Mouse (Mus musculus): ENCODE results near the gene Ttc25. TPM values are rescaled to one million over a fixed set of nuclear protein-coding genes. Genes with fewer than 3 reads are reported as not detected.

The Ttc25 gene
- polyA plus RNA-seq, 2 experiments = 0.14 to 0.55 TPM

DNA sequence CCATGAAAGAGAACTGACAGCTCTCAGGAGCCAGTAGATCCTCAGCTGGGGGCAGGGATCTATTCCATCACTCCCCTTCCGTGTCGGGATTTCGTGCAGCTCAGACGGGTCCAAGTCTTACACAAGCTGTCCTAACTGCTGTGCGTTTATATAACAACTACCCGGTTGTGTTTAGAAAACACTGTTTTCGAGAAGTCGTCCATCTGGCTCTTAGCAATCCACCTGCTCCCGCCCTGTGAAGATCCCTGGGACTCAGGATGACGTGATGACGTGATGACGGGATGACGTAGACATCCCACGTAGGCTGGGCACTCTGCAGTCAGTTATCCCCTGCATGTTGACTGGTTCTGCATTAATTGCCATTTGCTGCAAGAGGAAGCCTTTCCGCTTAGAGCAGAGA is 18.9 kb downstream of the Ttc25 start:
- no peaks in the 10 kb centered on the region for H3K4me1 ChIP-seq (ENCODE audit: control insufficient read depth, insufficient read depth, low read length)
- H3K36me3 ChIP-seq (ENCODE audit: control insufficient read depth, insufficient read depth, low read length) = no peaks in the 10 kb centered on the region
- no peak for TF ChIP-seq POLR2A (IDR thresholded peaks at IDR 0.05; ENCODE audit: borderline replicate concordance, extremely low read depth, insufficient read depth, insufficient read length)
- no peak overlapping the region for H3K4me3 ChIP-seq (replicated peaks; ENCODE audit: low read length)
- DNase-seq (ENCODE audit: low spot score) (no peak), ATAC-seq (ENCODE audit: low FRiP score, low read depth) (no peak)
- H3K9ac ChIP-seq (ENCODE audit: low read depth, low read length, severe bottlenecking) = no peak overlapping the region
- 75% methylated on average over 15 of the region's 15 CpGs for WGBS
- no peaks in the 10 kb centered on the region for H3K27me3 ChIP-seq (ENCODE audit: control insufficient read depth, insufficient read depth, low read length)
- H3K4me2 ChIP-seq (replicated peaks; ENCODE audit: low read depth, low read length, severe bottlenecking) = no peak overlapping the region
- H3K9me3 ChIP-seq (ENCODE audit: control insufficient read depth, low read length) = no peaks in the 10 kb centered on the region
- no peak overlapping the region for H3K27ac ChIP-seq (replicated peaks; ENCODE audit: low read depth, low read length)

DNA sequence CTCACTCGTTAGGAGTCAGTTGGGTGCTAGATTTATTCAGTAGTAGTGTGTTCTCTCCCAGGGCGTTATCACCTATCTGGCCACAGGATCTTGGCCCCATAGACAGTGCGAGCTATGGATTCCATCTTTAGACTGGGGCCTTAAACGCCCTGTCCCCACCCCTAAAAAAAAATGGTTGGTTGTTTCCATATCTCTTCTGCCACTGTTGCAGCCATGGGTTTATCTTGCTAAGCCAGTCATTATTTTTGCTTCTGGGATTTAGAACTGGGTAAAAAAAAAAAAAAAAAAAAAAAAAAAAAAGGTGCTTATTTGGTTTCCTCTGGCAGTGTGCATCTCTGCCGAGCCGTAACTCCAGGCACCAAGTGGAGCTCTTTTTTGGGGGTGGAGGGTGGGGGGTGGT is 19.3 kb downstream of the Ttc25 start:
- no peak for ATAC-seq (ENCODE audit: low FRiP score, low read depth)

DNA sequence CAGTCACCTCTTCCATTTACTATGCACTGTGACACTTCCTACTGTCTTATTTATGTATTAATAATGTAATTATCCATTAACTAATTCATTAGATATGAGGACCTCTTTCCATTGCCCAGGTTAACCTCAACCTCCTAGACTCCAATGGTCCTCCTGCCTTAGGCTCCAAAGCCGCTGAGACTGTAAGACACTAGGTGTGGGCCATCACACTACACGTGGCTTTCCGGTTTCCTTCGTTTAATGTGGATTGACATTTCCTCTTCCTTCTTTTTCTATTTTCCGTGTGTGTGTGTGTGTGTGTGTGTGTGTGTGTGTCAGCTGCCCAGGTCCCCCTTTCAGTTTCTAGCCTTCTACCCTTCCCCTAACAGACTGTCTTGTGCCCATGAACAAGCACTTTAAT is 21.8 kb downstream of the Ttc25 start:
- Histone ChIP-seq H3K9ac (ENCODE audit: low read depth, low read length, severe bottlenecking) (no peak overlapping the region), H3K4me3 (replicated peaks; ENCODE audit: low read length) (no peak overlapping the region), H3K27me3 (ENCODE audit: control insufficient read depth, insufficient read depth, low read length) (peaks cover 6% of the 10 kb centered on the region; the same call in 1 of the 2 replicates), H3K36me3 (ENCODE audit: control insufficient read depth, insufficient read depth, low read length) (no peaks in the 10 kb centered on the region), H3K9me3 (ENCODE audit: control insufficient read depth, low read length) (no peaks in the 10 kb centered on the region), H3K4me2 (replicated peaks; ENCODE audit: low read depth, low read length, severe bottlenecking) (no peak overlapping the region), H3K27ac (replicated peaks; ENCODE audit: low read depth, low read length) (no peak overlapping the region), H3K4me1 (ENCODE audit: control insufficient read depth, insufficient read depth, low read length) (0 out of 2 replicates have a peak, but pooled peaks cover 4% of the 10 kb centered on the region)
- WGBS = 81% methylated on average over 5 of the region's 5 CpGs
- TF ChIP-seq POLR2A (IDR thresholded peaks at IDR 0.05; ENCODE audit: borderline replicate concordance, extremely low read depth, insufficient read depth, insufficient read length) = no peak
- DNase-seq (ENCODE audit: low spot score) = no peak
- ATAC-seq (ENCODE audit: low FRiP score, low read depth) = no peak

More for the DNA sequence above, 19.3 kb downstream of the Ttc25 start:
- no peak overlapping the region for H3K27ac ChIP-seq (replicated peaks; ENCODE audit: low read depth, low read length)
- H3K27me3 ChIP-seq (ENCODE audit: control insufficient read depth, insufficient read depth, low read length) = no peaks in the 10 kb centered on the region
- H3K9me3 ChIP-seq (ENCODE audit: control insufficient read depth, low read length) = no peaks in the 10 kb centered on the region
- H3K9ac ChIP-seq (ENCODE audit: low read depth, low read length, severe bottlenecking) = no peak overlapping the region
- DNase-seq (ENCODE audit: low spot score) = no peak
- no peak overlapping the region for H3K4me2 ChIP-seq (replicated peaks; ENCODE audit: low read depth, low read length, severe bottlenecking)
- no peak for TF ChIP-seq POLR2A (IDR thresholded peaks at IDR 0.05; ENCODE audit: borderline replicate concordance, extremely low read depth, insufficient read depth, insufficient read length)
- WGBS = 84% methylated on average over 6 of the region's 6 CpGs
- no peak overlapping the region for H3K4me3 ChIP-seq (replicated peaks; ENCODE audit: low read length)
- no peaks in the 10 kb centered on the region for H3K4me1 ChIP-seq (ENCODE audit: control insufficient read depth, insufficient read depth, low read length)
- H3K36me3 ChIP-seq (ENCODE audit: control insufficient read depth, insufficient read depth, low read length) = no peaks in the 10 kb centered on the region

DNA sequence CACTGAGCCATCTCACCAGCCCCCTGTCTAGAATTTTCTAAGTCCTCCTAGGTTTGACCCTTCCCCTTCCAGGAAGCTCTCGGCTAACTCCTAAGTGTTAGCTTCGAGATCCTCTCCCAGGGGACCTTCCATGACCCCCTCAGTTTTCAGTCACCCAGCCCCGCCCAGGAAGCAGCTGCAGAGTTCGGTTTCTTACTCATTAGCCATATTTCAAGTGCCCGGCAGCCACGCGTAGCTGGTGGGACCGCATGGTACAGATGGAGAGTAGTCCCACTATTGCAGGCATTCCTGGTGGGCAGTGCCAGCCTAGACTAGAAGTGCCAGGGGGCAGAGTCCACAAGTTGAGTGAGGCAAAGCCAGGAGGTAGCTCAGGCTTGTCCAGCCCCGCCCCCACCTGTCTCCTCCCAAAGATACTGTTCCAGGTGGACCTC is 22.4 kb downstream of the Ttc25 start:
- 0 out of 2 replicates have a peak, but pooled peaks cover 4% of the 10 kb centered on the region for H3K4me1 ChIP-seq (ENCODE audit: control insufficient read depth, insufficient read depth, low read length)
- 56% methylated on average over 9 of the region's 9 CpGs for WGBS

DNA sequence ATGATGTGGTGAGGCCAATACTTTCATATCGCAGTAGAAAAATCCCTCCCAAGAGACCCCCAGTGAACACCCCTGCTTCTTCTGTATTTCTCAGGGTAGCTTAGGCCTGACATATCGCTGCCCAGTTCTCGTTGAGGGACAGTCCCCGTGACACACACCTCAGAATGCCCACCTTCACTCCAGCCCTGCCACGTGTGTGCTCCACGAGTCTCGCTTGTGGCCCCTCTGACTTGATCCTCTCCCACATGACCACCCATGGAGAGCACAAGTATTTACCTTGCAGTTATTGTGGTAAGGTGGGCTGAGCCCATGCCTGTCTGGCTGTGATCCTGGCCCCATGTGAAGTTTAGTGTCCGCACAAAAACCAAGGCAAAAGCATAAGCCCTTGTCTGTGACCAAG is 23.3 kb downstream of the Ttc25 start:
- Histone ChIP-seq H3K9me3 (ENCODE audit: control insufficient read depth, low read length) (no peaks in the 10 kb centered on the region), H3K27ac (replicated peaks; ENCODE audit: low read depth, low read length) (no peak overlapping the region), H3K4me2 (replicated peaks; ENCODE audit: low read depth, low read length, severe bottlenecking) (no peak overlapping the region), H3K9ac (ENCODE audit: low read depth, low read length, severe bottlenecking) (no peak overlapping the region), H3K36me3 (ENCODE audit: control insufficient read depth, insufficient read depth, low read length) (no peaks in the 10 kb centered on the region), H3K27me3 (ENCODE audit: control insufficient read depth, insufficient read depth, low read length) (peaks cover 6% of the 10 kb centered on the region; the same call in 1 of the 2 replicates), H3K4me3 (replicated peaks; ENCODE audit: low read length) (no peak overlapping the region), H3K4me1 (ENCODE audit: control insufficient read depth, insufficient read depth, low read length) (0 out of 2 replicates have a peak, but pooled peaks cover 4% of the 10 kb centered on the region)
- no peak for TF ChIP-seq POLR2A (IDR thresholded peaks at IDR 0.05; ENCODE audit: borderline replicate concordance, extremely low read depth, insufficient read depth, insufficient read length)
- 79% methylated on average over 8 of the region's 8 CpGs for WGBS
- no peak for ATAC-seq (ENCODE audit: low FRiP score, low read depth)
- no peak for DNase-seq (ENCODE audit: low spot score)

More for the DNA sequence above, 22.4 kb downstream of the Ttc25 start:
- Histone ChIP-seq H3K4me2 (replicated peaks; ENCODE audit: low read depth, low read length, severe bottlenecking) (no peak overlapping the region), H3K27me3 (ENCODE audit: control insufficient read depth, insufficient read depth, low read length) (peaks cover 6% of the 10 kb centered on the region; the same call in 1 of the 2 replicates), H3K9me3 (ENCODE audit: control insufficient read depth, low read length) (no peaks in the 10 kb centered on the region), H3K4me3 (replicated peaks; ENCODE audit: low read length) (no peak overlapping the region), H3K36me3 (ENCODE audit: control insufficient read depth, insufficient read depth, low read length) (no peaks in the 10 kb centered on the region), H3K27ac (replicated peaks; ENCODE audit: low read depth, low read length) (no peak overlapping the region), H3K9ac (ENCODE audit: low read depth, low read length, severe bottlenecking) (no peak overlapping the region)
- no peak for TF ChIP-seq POLR2A (IDR thresholded peaks at IDR 0.05; ENCODE audit: borderline replicate concordance, extremely low read depth, insufficient read depth, insufficient read length)
- ATAC-seq (ENCODE audit: low FRiP score, low read depth) (no peak), DNase-seq (ENCODE audit: low spot score) (no peak)
